Mouse (Mus musculus) heart, adult 2 months (tissue): ENCODE measurements around the gene Cdk19.

ENCODE experiments used
- CTCF ChIP-seq: fragments of 200-600 bp; IDR thresholded peaks from 2 replicates; pipeline ENCODE4 v1.8.1; 2022; ENCODE audit warnings: antibody characterized with exemption, mild to moderate bottlenecking, moderate library complexity
- EP300 ChIP-seq: fragments of 200-500 bp; IDR thresholded peaks from 2 replicates; pipeline ENCODE4 v1.6.1; 2011; ENCODE audit warnings: low read depth, low read length, control low read depth; ENCODE audit not compliant: insufficient read depth
- POLR2A ChIP-seq: fragments of 200-500 bp; IDR thresholded peaks from 2 replicates; pipeline ENCODE4 v1.6.1; 2011; ENCODE audit warnings: mild to moderate bottlenecking, low read depth, low read length, control low read depth; ENCODE audit not compliant: insufficient read depth

- TF ChIP-seq CTCF, result no peak
- no peak for TF ChIP-seq POLR2A
- no peak for TF ChIP-seq EP300
Measured at GRCm38 (mm10) chr10:40411370-40411769, 72.0 kb downstream of the Cdk19 start.
